30 mouse cellular contexts compared by ENCODE assay signal in the genomic region with DNA sequence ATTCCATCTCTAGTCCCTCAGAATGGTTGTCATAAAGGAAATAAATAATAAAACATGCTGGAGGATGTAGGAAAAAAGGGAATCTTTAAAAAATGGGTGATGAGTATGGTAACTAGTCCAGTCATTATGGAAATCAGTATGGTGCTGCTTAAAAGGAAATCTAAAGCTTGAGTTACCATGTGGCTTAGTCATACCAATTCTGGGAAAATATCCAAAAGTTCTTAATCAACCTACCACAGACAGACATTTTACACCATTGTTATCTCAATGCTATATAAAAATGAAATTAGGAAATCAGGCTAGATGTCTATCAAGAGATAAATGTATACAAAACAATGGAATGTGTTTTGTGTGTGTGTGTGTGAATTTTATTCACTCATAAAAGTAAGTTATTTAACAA.
DNase-seq lines count a peak whose midpoint lies in the region; ATAC-seq and TF ChIP-seq lines count a peak whose summit lies in the region.
"Had no signal": no experiment of that assay in that cellular context is flagged by ENCODE, and none has a peak within 500 bp of the region (broad histone marks: within the 10 kb centered on the region; RNA-seq: fewer than 3 reads in every experiment).

No protein-coding gene starts in this region.

- no peak overlapping the region for H3K4me3 ChIP-seq in C2C12 (ENCODE audit: insufficient read depth, poor library complexity, severe bottlenecking)
- H3K4me3 ChIP-seq in limb, embryonic 10.5 days = no peak overlapping the region
- H3K4me3 ChIP-seq: embryonic facial prominence, embryonic 13.5 days; embryonic facial prominence, embryonic 15.5 days; erythroblast, embryonic 14.5 days; forebrain, embryonic 10.5 days; forebrain, embryonic 12.5 days had no signal

- H3K27me3 ChIP-seq in C2C12 (ENCODE audit: control insufficient read depth, insufficient read depth, insufficient read length) = no peaks in the 10 kb centered on the region
- no peaks in the 10 kb centered on the region for H3K27me3 ChIP-seq in limb, embryonic 10.5 days (ENCODE audit: low read depth, poor library complexity, severe bottlenecking)
- H3K27me3 ChIP-seq: CH12.LX; embryonic facial prominence, embryonic 13.5 days; embryonic facial prominence, embryonic 15.5 days; forebrain, embryonic 12.5 days; Patski had no signal

- no peaks in the 10 kb centered on the region for H3K79me3 ChIP-seq in C2C12 (ENCODE audit: low read depth)

- intact Hi-C loops in left cerebral cortex, postnatal 10 days (cut with DNase I) = no loop called here

- no peak overlapping the region for H3ac ChIP-seq in C2C12 (ENCODE audit: control insufficient read depth, insufficient read length, low read depth)

- no peaks in the 10 kb centered on the region for H3K36me3 ChIP-seq in C2C12 (ENCODE audit: control insufficient read depth, insufficient read depth)
- H3K36me3 ChIP-seq in limb, embryonic 10.5 days = no peaks in the 10 kb centered on the region
- H3K36me3 ChIP-seq: embryonic facial prominence, embryonic 13.5 days; embryonic facial prominence, embryonic 15.5 days; forebrain, embryonic 10.5 days; forebrain, embryonic 12.5 days; G1E had no signal

- H3K9me3 ChIP-seq in limb, embryonic 10.5 days (replicated peaks) = no peaks in the 10 kb centered on the region
- H3K9me3 ChIP-seq: embryonic facial prominence, embryonic 13.5 days; embryonic facial prominence, embryonic 15.5 days; forebrain, embryonic 10.5 days; forebrain, embryonic 12.5 days had no signal

- H3K4me1 ChIP-seq in limb, embryonic 10.5 days = peaks cover 2% of the 10 kb centered on the region; the same call in 1 of the 2 replicates
- H3K4me1 ChIP-seq: embryonic facial prominence, embryonic 13.5 days; embryonic facial prominence, embryonic 15.5 days had no signal

- no peak overlapping the region for H3K27ac ChIP-seq in limb, embryonic 10.5 days
- H3K27ac ChIP-seq: embryonic facial prominence, embryonic 13.5 days; embryonic facial prominence, embryonic 15.5 days; forebrain, embryonic 10.5 days; forebrain, embryonic 12.5 days had no signal

- no peaks in the 10 kb centered on the region for H3K79me2 ChIP-seq in C2C12 (ENCODE audit: control insufficient read depth, insufficient read depth)

- DNase-seq in 3134 (ENCODE audit: extremely low read depth, insufficient read length, low spot score) (peak; percentile 11), 3T3-L1 (ENCODE audit: low read depth, low spot score) (peak; percentile 92), NIH3T3 (ENCODE audit: low read depth) (peak; percentile 70)
- no peak for DNase-seq in left cerebral cortex, adult 18-20 months (ENCODE audit: low spot score in 2 of 2)
- no peak for DNase-seq in left cerebral cortex, postnatal 10 days (ENCODE audit: extremely low spot score in 1 of 2, low spot score in 2 of 2)
- DNase-seq in limb, embryonic 10.5 days (ENCODE audit: low spot score) = no peak
- DNase-seq: adrenal gland, adult 2 months; adrenal gland, postnatal 10 days; adrenal gland, postnatal 25 days; B cell, adult 2 months; cerebellum, adult 11 months; cerebellum, adult 18-20 months; cerebellum, adult 8-10 months; cerebellum, adult 9-11 months; cerebellum, postnatal 14 days; cerebellum, postnatal 36 days; embryo, embryonic 11 days had no signal

- ATAC-seq in CD4-positive, CD25-positive, alpha-beta regulatory T cell, adult 4 months = no peak
- ATAC-seq: activated CD4-positive, CD25-positive, alpha-beta regulatory T cell, adult 4 months; forebrain, embryonic 14.5 days; forebrain, embryonic 16.5 days; Patski had no signal

- TF ChIP-seq CTCF in C2C12 (IDR thresholded peaks at IDR 0.05; ENCODE audit: control insufficient read depth, insufficient read depth, insufficient read length) = no peak

TF ChIP-seq in C2C12, 6 proteins besides CTCF, POLR2A, EP300 and RAD21:
- TF ChIP-seq FOSL1 (IDR thresholded peaks at IDR 0.05; ENCODE audit: insufficient read depth, low read length, poor library complexity, severe bottlenecking) (peak; percentile 39), CEBPB (IDR thresholded peaks at IDR 0.05; ENCODE audit: low read depth) (peak; percentile 3), USF1 (IDR thresholded peaks at IDR 0.05; ENCODE audit: low read depth) (no peak)

Comparison
In these comparisons a context has a peak if more than half of its experiments do, and no peak if none do; other contexts are left out.
1. DNase-seq: peak in 3134 (single experiment), 3T3-L1 (single experiment) and NIH3T3 (single experiment); none in left cerebral cortex, adult 18-20 months (0 of 2), left cerebral cortex, postnatal 10 days (0 of 2) and limb, embryonic 10.5 days (single experiment).